Mouse (Mus musculus) hindbrain, embryonic 11.5 days (tissue): ENCODE results near the gene Stxbp2. TPM values are rescaled to one million over a fixed set of nuclear protein-coding genes. Genes with fewer than 3 reads are reported as not detected.

ENCODE experiments used
- ATAC-seq: fragments of 200-750 bp; cut with Nextera tagmentation; 2 replicates; pipeline ENCODE4 v1.8.0; 2017; ENCODE audit warnings: mild to moderate bottlenecking, moderate TSS enrichment, moderate library complexity; ENCODE audit not compliant: low FRiP score
- DNase-seq: peaks from one replicate; pipeline ENCODE4 v3.0.0-alpha.2; 2015; ENCODE audit warnings: low spot score
- H3K27ac ChIP-seq: fragments of 300-500 bp; sonication (generic); 2 replicates; pipeline ENCODE4 v1.5.1; 2014; ENCODE audit warnings: mild to moderate bottlenecking, low read depth, low read length
- H3K27me3 ChIP-seq: fragments of 300-500 bp; sonication (generic); 2 replicates; pipeline ENCODE4 v1.6.1; 2014; ENCODE audit warnings: mild to moderate bottlenecking, low read length, moderate library complexity, mixed read lengths; ENCODE audit not compliant: control insufficient read depth, insufficient read depth
- H3K36me3 ChIP-seq: fragments of 300-500 bp; sonication (generic); 2 replicates; pipeline ENCODE4 v1.6.1; 2014; ENCODE audit warnings: mild to moderate bottlenecking, low read length, moderate library complexity, mixed read lengths; ENCODE audit not compliant: control insufficient read depth, insufficient read depth
- H3K4me1 ChIP-seq: fragments of 300-500 bp; sonication (generic); replicated peaks from 2 replicates; pipeline ENCODE4 v1.6.1; 2014; ENCODE audit warnings: low read length, mixed read lengths; ENCODE audit not compliant: control insufficient read depth, insufficient read depth
- H3K4me2 ChIP-seq: fragments of 300-500 bp; sonication (generic); replicated peaks from 2 replicates; pipeline ENCODE4 v1.6.1; 2014; ENCODE audit warnings: mild to moderate bottlenecking, low read depth, low read length
- H3K4me3 ChIP-seq: fragments of 300-500 bp; sonication (generic); 2 replicates; pipeline ENCODE4 v1.5.1; 2014; ENCODE audit warnings: low read depth, low read length
- H3K9ac ChIP-seq: fragments of 300-500 bp; sonication (generic); 2 replicates; pipeline ENCODE4 v1.6.1; 2014; ENCODE audit warnings: low read depth, low read length
- H3K9me3 ChIP-seq: fragments of 300-500 bp; sonication (generic); 2 replicates; pipeline ENCODE4 v1.6.1; 2016; ENCODE audit warnings: low read length; ENCODE audit not compliant: control insufficient read depth
- WGBS: fragments of 180-500 bp; shearing (Covaris S2); extraction: QIAGEN DNeasy Blood & Tissue Kit; methylation state at CpG from one replicate; pipeline ENCODE4 v1.1.7; 2014; 5-methylcytosine and 5-hydroxymethylcytosine counted together
- polyA plus RNA-seq: library from polyadenylated mRNA; unstranded; fragments of >200 nt; fragmentation: Nextera tagmentation; extraction: Ambion mirVana; gene quantifications from 2 replicates; pipeline ENCODE4 v1.2.1, GENCODE M21; 2014

The Stxbp2 gene
- polyA plus RNA-seq, 1 experiment from 2014 or later: 24.9 TPM

- DNase-seq (no peak), ATAC-seq (no peak)
- Histone ChIP-seq H3K9me3 (no peaks in the 10 kb centered on the region), H3K27ac (no peak overlapping the region), H3K9ac (no peak overlapping the region), H3K4me3 (no peak overlapping the region), H3K27me3 (no peaks in the 10 kb centered on the region), H3K4me1 (peaks cover 3% of the 10 kb centered on the region; the same call in 1 of the 2 replicates), H3K4me2 (no peak overlapping the region), H3K36me3 (no peaks in the 10 kb centered on the region)
- WGBS: 83% methylated on average over 4 of the region's 4 CpGs
These were observed 16.8 kb downstream of the Stxbp2 start for GRCm38 (mm10) chr8:3647561-3647960.

DNA sequence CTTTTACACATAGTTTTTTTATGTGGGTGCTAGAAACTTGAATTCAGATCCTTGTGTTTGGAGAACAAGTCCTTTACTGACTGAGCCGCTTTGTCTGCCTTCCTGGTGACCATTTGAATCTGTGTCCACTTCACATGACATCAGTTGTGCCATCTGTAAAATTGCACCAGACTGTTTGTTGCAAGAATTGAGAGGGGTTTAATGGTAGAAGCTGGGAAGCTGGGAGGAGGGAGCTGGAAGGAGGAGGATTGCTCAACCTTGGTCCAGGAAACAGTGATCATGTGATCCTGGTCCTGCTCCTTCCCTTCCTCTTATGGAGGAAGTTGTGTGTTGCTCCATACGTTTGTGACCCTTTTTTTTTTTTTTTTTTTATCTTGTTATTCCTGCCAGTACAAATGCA lies 17.5 kb downstream of the Stxbp2 start:
- ATAC-seq (no peak), DNase-seq (no peak)
- no peak overlapping the region for H3K9ac ChIP-seq
- no peaks in the 10 kb centered on the region for H3K27me3 ChIP-seq
- no peak overlapping the region for H3K4me2 ChIP-seq
- no peaks in the 10 kb centered on the region for H3K36me3 ChIP-seq
- 92% methylated on average over 2 of the region's 2 CpGs for WGBS
- H3K4me3 ChIP-seq: no peak overlapping the region
- peaks cover 3% of the 10 kb centered on the region; the same call in 1 of the 2 replicates for H3K4me1 ChIP-seq
- H3K9me3 ChIP-seq: no peaks in the 10 kb centered on the region
- no peak overlapping the region for H3K27ac ChIP-seq

- no peak overlapping the region for H3K27ac ChIP-seq
- H3K27me3 ChIP-seq: no peaks in the 10 kb centered on the region
- no peaks in the 10 kb centered on the region for H3K36me3 ChIP-seq
- ATAC-seq (no peak), DNase-seq (no peak)
- peaks cover 3% of the 10 kb centered on the region; the same call in 1 of the 2 replicates for H3K4me1 ChIP-seq
- WGBS: 28% methylated on average over 1 of the region's 1 CpGs
- H3K9ac ChIP-seq: no peak overlapping the region
- no peaks in the 10 kb centered on the region for H3K9me3 ChIP-seq
- no peak overlapping the region for H3K4me2 ChIP-seq
- no peak overlapping the region for H3K4me3 ChIP-seq
These were observed 18.2 kb downstream of the Stxbp2 start for GRCm38 (mm10) chr8:3648990-3649389.

GRCm38 (mm10) chr8:3652845-3653244 lies 22.1 kb downstream of the Stxbp2 start:
- peaks cover 3% of the 10 kb centered on the region; the same call in 1 of the 2 replicates for H3K4me1 ChIP-seq
- H3K4me2 ChIP-seq: no peak overlapping the region
- ATAC-seq (no peak), DNase-seq (no peak)
- H3K36me3 ChIP-seq: no peaks in the 10 kb centered on the region
- WGBS: 74% methylated on average over 3 of the region's 3 CpGs
- H3K9me3 ChIP-seq: no peaks in the 10 kb centered on the region
- H3K27me3 ChIP-seq: no peaks in the 10 kb centered on the region
- no peak overlapping the region for H3K27ac ChIP-seq
- H3K4me3 ChIP-seq: no peak overlapping the region
- no peak overlapping the region for H3K9ac ChIP-seq

DNA sequence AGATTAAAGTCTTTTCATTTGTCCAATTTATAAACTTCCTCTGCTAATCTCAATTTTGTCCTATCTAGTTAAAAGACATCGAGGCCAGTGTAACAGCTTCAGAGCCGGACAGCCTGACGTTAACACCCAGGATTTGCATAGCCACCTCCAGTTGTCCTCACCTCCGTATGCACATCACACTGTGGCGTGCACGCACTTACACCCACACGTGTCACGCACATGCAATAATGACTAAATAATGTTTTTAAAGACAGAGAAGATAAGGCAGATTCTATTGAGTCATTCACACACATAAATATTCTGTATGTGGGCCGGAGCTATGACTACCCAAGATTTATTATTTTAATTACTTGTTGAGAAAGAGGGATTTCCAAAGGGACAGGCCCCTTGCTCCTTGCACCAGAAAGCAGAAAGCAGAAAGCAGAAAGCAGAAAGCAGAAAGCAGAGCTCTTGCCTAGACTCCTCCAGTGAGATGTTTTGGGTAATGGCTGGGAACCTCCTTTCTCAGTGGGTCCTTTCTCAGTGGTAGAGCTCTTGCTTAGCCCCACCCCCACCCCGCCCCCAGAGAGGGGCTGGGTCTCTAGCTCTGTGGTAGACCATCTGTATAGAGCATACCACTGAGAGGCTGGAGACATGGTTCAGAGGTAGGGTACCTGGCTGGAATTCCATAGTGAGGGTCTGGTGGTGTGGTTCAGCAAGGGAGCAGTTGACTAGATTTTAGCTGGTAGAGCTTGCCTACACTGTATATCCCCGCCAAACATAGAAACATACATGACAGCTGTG lies 24.2 kb downstream of the Stxbp2 start:
- DNase-seq (no peak), ATAC-seq (no peak)
- no peaks in the 10 kb centered on the region for H3K9me3 ChIP-seq
- no peak overlapping the region for H3K4me3 ChIP-seq
- no peak overlapping the region for H3K27ac ChIP-seq
- no peaks in the 10 kb centered on the region for H3K4me1 ChIP-seq
- no peak overlapping the region for H3K4me2 ChIP-seq
- no peaks in the 10 kb centered on the region for H3K36me3 ChIP-seq
- 74% methylated on average over 11 of the region's 11 CpGs for WGBS
- no peaks in the 10 kb centered on the region for H3K27me3 ChIP-seq
- H3K9ac ChIP-seq: no peak overlapping the region

GRCm38 (mm10) chr8:3655526-3655925 lies 24.8 kb downstream of the Stxbp2 start, which contains the start of gene Retn:
Gene Retn (plus strand): TSS chr8:3655770.
- Histone ChIP-seq H3K9ac (no peak within 1 kb of the TSS), H3K4me1 (no peaks in the 10 kb centered on the region), H3K27me3 (no peaks in the 10 kb centered on the region), H3K36me3 (no peaks in the 10 kb centered on the region), H3K4me3 (no peak within 1 kb of the TSS), H3K27ac (no peak within 1 kb of the TSS), H3K9me3 (no peaks in the 10 kb centered on the region), H3K4me2 (no peak within 1 kb of the TSS)
- DNase-seq: no peak
- ATAC-seq: no peak
- WGBS: 76% methylated on average over 3 of the region's 3 CpGs

- DNase-seq: peak; percentile 39
- Histone ChIP-seq H3K36me3 (no peaks in the 10 kb centered on the region), H3K27me3 (no peaks in the 10 kb centered on the region), H3K9me3 (no peaks in the 10 kb centered on the region), H3K4me1 (no peaks in the 10 kb centered on the region), H3K27ac (no peak overlapping the region), H3K9ac (no peak overlapping the region), H3K4me3 (no peak overlapping the region), H3K4me2 (no peak overlapping the region)
- no peak for ATAC-seq
- 24% methylated on average over 7 of the region's 7 CpGs for WGBS
These were observed 26.1 kb downstream of the Stxbp2 start for GRCm38 (mm10) chr8:3656725-3657381.

GRCm38 (mm10) chr8:3660889-3661288 lies 30.1 kb downstream of the Stxbp2 start:
- no peaks in the 10 kb centered on the region for H3K4me1 ChIP-seq
- ATAC-seq (no peak), DNase-seq (no peak)
- H3K4me2 ChIP-seq: no peak overlapping the region
- WGBS: 86% methylated on average over 8 of the region's 8 CpGs
- H3K4me3 ChIP-seq: no peak overlapping the region
- no peaks in the 10 kb centered on the region for H3K9me3 ChIP-seq
- no peak overlapping the region for H3K27ac ChIP-seq
- H3K9ac ChIP-seq: no peak overlapping the region
- no peaks in the 10 kb centered on the region for H3K36me3 ChIP-seq
- no peaks in the 10 kb centered on the region for H3K27me3 ChIP-seq

GRCm38 (mm10) chr8:3664405-3664804 lies 33.6 kb downstream of the Stxbp2 start:
- no peaks in the 10 kb centered on the region for H3K4me1 ChIP-seq
- H3K4me2 ChIP-seq: no peak overlapping the region
- H3K9me3 ChIP-seq: no peaks in the 10 kb centered on the region
- H3K4me3 ChIP-seq: no peak overlapping the region
- ATAC-seq (no peak), DNase-seq (no peak)
- H3K9ac ChIP-seq: no peak overlapping the region
- H3K27ac ChIP-seq: no peak overlapping the region
- H3K36me3 ChIP-seq: no peaks in the 10 kb centered on the region
- WGBS: 59% methylated on average over 5 of the region's 5 CpGs
- no peaks in the 10 kb centered on the region for H3K27me3 ChIP-seq
